Mouse (Mus musculus): ENCODE measurements around the gene Mynn.

The Mynn gene

DNA sequence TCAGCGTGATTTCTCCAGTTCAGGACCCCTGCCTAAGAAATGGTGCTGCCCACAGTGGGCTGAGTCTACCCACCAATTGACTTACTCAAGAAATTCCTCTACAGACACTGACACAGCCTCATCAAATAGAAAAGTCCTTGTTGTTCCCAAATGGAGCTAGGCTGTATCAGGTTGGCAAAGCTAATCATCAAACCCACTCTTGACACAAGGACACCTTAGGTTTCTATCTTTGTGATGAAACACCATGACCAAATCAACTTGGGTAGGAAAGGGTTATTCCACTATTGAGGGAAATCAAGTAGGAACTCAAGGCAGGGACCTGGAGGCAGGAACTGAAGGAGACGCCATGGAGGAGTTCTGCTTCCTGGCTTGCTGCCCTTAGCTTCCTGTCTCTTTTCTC lies 42.3 kb downstream of the Mynn start, which contains the start of gene Lrriq4:
Lrriq4 (plus strand) TSS at position 301 of the 400 bp plus-strand sequence.
- DNase-seq (ENCODE audit: low spot score in 2 of 2): no peak

DNA sequence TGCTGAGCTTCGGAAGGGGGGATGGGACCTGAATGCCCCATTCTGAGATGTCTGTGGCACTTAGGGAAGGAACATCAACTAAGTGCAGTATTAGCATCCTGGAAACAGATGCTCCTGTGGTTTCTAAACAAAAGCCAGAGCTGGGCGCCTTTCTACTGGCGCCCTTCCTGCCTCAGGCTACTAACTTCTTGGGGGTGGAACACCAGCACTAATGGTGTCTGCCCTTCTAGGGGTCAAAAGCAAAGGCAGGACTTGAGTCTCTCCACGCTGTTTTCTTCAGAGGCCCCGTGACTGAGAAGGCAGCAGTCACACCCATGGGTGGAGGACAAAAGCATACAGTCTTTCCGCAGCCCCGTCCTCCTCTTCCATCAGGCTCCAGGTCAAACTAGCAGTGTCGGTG lies 44.9 kb downstream of the Mynn start:
- no peak for DNase-seq (ENCODE audit: low spot score in 2 of 2)

DNA sequence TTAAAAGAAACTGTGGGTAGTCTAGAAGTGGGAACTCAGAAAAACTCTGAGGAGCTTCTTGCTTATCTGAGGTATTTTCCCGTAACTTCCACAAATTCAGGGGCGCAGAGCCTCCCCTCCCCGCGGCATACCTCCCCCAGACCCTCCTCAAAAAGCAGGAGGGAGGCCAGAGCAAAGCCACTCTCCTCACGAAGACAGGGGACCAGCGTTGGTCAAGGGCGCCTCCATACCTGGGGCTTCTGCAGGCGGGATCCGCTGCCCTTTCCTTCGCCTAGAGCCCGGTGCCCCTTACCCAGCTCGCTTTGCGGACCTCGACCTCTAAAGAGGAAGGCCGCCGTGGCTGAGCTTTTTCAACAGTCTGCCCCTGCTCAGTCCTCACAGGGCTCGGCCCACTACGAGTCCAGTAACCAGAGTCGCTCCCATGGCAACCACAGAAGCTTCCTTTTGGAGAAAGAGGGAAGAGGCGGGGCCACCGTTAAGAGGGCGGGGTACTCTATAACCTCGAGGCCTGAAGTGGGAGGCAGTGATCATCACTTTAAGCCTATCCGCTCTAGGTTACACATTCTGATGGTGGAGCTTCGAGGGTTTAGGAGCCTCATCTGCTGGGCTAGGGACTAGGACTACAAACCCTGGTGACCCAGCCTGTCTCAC lies 45.7 kb downstream of the Mynn start, which contains the start of gene Lrrc34:
Lrrc34 (minus strand) TSS at position 430 of the 651 bp plus-strand sequence.
- no peak for DNase-seq (ENCODE audit: low spot score in 2 of 2)

DNA sequence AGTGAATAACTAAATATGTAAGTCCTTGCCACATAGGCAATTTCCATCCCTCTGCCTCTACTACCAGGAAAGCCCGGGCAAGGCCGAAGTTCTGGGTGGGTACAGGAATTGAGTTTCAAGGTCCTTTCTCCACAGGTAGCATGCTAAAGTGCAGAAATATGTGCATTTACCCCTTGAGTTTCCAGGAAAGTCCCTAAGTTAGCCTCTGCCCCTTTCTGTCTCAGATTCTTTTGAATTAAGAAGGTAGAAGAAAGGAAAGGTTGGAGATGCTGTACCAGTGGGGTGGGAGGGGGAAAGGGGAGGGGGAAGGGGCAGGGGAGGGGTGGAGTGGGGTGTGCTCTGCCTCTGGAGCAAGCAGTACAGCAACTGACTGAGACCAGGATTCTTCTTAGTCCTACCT lies 46.6 kb downstream of the Mynn start:
- no peak for DNase-seq (ENCODE audit: low spot score in 2 of 2)

DNA sequence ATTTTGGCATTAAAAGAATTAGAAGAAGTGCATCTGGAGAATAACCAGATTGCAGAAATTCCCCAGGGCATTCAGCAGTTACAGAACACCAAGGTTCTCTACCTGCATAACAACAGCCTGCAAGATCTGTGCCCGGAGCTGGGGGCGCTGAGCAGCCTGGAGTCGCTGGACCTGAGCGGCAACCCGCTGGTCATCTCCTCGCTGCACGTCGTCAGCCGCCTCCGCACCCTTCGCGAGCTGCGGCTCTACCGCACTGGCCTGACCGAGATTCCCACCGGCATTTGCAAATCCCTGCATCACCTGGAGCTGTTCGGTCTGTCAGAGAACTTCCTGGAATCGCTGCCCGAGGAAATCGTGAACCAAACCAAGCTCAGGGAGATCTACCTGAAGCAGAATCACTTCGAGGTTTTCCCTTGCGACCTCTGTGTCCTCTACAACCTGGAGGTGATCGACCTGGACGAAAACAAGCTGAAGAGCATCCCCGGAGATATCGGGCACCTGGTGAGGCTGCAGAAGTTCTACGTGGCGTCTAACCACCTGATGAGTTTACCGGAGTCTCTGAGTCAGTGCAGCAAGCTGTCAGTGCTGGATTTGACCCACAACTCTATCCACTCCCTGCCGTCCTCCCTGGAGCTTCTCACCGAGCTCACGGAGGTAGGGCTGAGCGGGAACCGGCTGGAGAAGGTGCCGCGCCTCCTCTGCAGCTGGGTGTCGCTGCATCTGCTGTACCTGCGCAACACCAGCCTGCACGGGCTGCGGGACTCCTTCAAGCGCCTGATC lies 48.4 kb downstream of the Mynn start:
- no peak for DNase-seq (ENCODE audit: low spot score in 2 of 2)

DNA sequence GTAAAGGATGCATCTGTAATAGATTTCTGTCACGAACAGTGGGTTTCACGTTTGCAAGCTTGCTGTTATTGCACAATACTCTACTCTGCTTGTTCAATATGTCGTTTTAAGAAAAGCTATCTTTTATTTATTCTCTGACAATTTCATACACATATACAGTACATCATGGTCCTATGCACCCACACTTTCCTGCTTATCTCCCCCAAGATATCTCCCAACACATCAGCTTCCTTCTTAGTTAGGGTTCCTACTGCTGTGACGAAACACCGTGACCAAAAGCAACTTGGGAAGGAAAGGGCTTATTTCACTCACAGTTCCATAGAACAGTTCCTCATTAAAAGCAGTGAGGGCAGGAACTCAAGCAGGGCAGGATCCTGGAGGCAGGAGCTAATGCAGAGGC lies 54.1 kb downstream of the Mynn start:
- DNase-seq (ENCODE audit: low spot score in 2 of 2): no peak

DNA sequence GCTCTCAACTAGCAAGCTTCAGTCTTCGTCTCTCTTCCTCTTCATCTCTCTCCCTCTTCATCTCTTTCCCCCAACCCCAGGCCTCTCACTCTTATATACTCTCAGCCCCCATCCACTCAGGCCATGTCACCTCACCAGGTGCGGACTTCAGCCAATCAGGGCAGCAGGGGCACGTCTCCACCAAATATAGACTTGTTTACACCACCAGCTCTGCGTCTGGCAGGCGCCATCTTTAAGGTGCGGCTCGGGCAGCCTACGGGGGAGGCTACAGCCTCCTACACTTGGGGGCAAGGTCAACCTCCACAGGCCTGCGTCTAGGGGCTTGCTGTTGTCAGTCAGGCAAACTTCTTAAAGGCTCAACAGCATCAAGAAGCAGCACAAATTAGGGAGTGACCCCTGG lies 56.6 kb downstream of the Mynn start:
- no peak for DNase-seq (ENCODE audit: low spot score in 2 of 2)

Data from frontal cortex, postnatal 25 days (tissue).